Mouse (Mus musculus) liver, adult 2 months (tissue): ENCODE data around the gene Atp5mpl.
"Not testable (repeated sequence)": the region's sequence is repeated elsewhere in the genome, so short reads cannot be mapped to it uniquely, and the experiment has no call there.

ENCODE experiments used
- CTCF ChIP-seq: fragments of 200-500 bp; IDR thresholded peaks from 2 replicates; pipeline ENCODE4 v1.5.1; 2011; ENCODE audit warnings: low read depth, low read length, control low read depth
- POLR2A ChIP-seq: fragments of 200-500 bp; IDR thresholded peaks from 2 replicates; pipeline ENCODE4 v1.6.1; 2011; ENCODE audit warnings: low read length, control low read depth; ENCODE audit not compliant: insufficient read depth; ENCODE audit errors: extremely low read depth

GRCm38 (mm10) chr12:111944065-111944987 is 22.5 kb downstream of the Atp5mpl start:
- TF ChIP-seq POLR2A, CTCF: not testable (repeated sequence)
